Mouse (Mus musculus) kidney, embryonic 14.5 days (tissue): Measurements from ENCODE around the gene Hsd17b14. TPM values are rescaled to one million over a fixed set of nuclear protein-coding genes. Genes with fewer than 3 reads are reported as not detected.
A peak's percentile ranks its signal among the peaks of the same experiment; 100 is the strongest.
"Not testable (repeated sequence)": the region's sequence is repeated elsewhere in the genome, so short reads cannot be mapped to it uniquely, and the experiment has no call there.

Source experiments
- ATAC-seq: fragments of 200-750 bp; cut with Nextera tagmentation; 2 replicates; pipeline ENCODE4 v1.8.0; 2017; ENCODE audit warnings: moderate number of reproducible peaks, mild to moderate bottlenecking, moderate TSS enrichment, moderate library complexity; ENCODE audit not compliant: low FRiP score, low TSS enrichment
- H3K27ac ChIP-seq: fragments of 300-500 bp; sonication (generic); 2 replicates; pipeline ENCODE4 v1.5.1; 2014; ENCODE audit warnings: low read depth, mild to moderate bottlenecking, low read length, moderate library complexity, mixed read lengths
- H3K27me3 ChIP-seq: fragments of 300-500 bp; sonication (generic); 2 replicates; pipeline ENCODE4 v1.6.1; 2014; ENCODE audit warnings: mild to moderate bottlenecking, low read length; ENCODE audit not compliant: control insufficient read depth, insufficient read depth
- H3K36me3 ChIP-seq: fragments of 300-500 bp; sonication (generic); 2 replicates; pipeline ENCODE4 v1.6.1; 2014; ENCODE audit warnings: low read length, mixed read lengths; ENCODE audit not compliant: control insufficient read depth, insufficient read depth
- H3K4me1 ChIP-seq: fragments of 300-500 bp; sonication (generic); 2 replicates; pipeline ENCODE4 v1.6.1; 2014; ENCODE audit warnings: low read length, mixed read lengths; ENCODE audit not compliant: control insufficient read depth, insufficient read depth
- H3K4me2 ChIP-seq: fragments of 300-500 bp; sonication (generic); replicated peaks from 2 replicates; pipeline ENCODE4 v1.6.1; 2014; ENCODE audit warnings: low read depth, mild to moderate bottlenecking, low read length
- H3K4me3 ChIP-seq: fragments of 300-500 bp; sonication (generic); 2 replicates; pipeline ENCODE4 v1.5.1; 2014; ENCODE audit warnings: mild to moderate bottlenecking, low read length
- H3K9ac ChIP-seq: fragments of 300-500 bp; sonication (generic); 2 replicates; pipeline ENCODE4 v1.6.1; 2014; ENCODE audit warnings: low read depth, mild to moderate bottlenecking, low read length, moderate library complexity
- H3K9me3 ChIP-seq: fragments of 300-500 bp; sonication (generic); 2 replicates; pipeline ENCODE4 v1.6.1; 2016; ENCODE audit warnings: low read length; ENCODE audit not compliant: control insufficient read depth
- WGBS: fragments of 180-500 bp; shearing (Covaris S2); extraction: QIAGEN DNeasy Blood & Tissue Kit; methylation state at CpG from one replicate; pipeline ENCODE4 v1.1.7; 2014; 5-methylcytosine and 5-hydroxymethylcytosine counted together
- polyA plus RNA-seq: library from polyadenylated mRNA; unstranded; fragments of >200 nt; fragmentation: Nextera tagmentation; extraction: Ambion mirVana; gene quantifications from 2 replicates; pipeline ENCODE4 v1.2.1, GENCODE M21; 2014

Hsd17b14 gene
- polyA plus RNA-seq, 1 experiment from 2014 or later = 12.8 TPM

DNA sequence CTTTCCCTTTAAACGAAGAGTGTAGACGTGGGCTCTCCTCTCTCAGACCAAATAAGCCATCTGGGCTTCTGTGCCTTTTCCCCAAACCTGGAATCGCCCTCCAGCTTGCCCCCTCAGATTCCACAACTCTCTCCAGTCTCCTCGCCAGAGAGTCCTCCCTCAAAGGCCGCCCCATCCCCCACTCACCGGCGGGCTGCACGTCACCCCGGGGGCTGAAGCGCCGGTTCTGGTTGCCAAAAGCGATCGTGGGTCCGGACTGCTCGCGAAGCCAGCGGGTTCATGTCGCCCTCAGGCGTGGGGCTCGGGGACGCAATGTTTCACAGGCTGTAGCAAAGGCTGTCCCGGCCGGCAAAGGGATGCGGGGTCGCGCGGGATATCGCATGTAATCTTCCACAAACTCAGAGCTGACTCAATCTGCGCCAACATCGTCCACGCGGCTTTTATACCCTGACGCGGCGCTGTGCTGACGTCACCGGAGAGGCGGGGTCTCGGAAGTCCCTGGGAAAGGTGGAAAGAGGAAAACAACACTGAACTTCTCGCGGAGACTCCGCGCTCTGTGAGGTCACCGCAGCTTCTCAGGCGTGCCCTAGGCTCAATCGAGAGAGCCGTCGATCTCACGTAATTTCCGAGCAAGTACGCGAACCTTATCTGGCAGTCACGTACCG lies 28.8 kb upstream of the Hsd17b14 start, which contains the start of the genes Ppp1r15a and Plekha4:
Gene Ppp1r15a (minus strand): TSS at position 460 of the 665 bp plus-strand sequence.
Gene Plekha4 (plus strand): TSS at position 522 of the 665 bp plus-strand sequence.
- peak within 1 kb of the TSS; percentile 89 for H3K27ac ChIP-seq
- peak; percentile 71 for ATAC-seq
- H3K27me3 ChIP-seq = no peaks in the 10 kb centered on the region
- peaks cover 42% of the 10 kb centered on the region for H3K4me1 ChIP-seq
- 0% methylated on average over 54 of the region's 54 CpGs for WGBS
- H3K9me3 ChIP-seq = no peaks in the 10 kb centered on the region
- peak within 1 kb of the TSS; percentile 93 for H3K9ac ChIP-seq
- H3K4me2 ChIP-seq = peak within 1 kb of the TSS; percentile 81
- H3K36me3 ChIP-seq = peaks cover 7% of the 10 kb centered on the region; the same call in 1 of the 2 replicates
- H3K4me3 ChIP-seq = peak within 1 kb of the TSS; percentile 87

DNA sequence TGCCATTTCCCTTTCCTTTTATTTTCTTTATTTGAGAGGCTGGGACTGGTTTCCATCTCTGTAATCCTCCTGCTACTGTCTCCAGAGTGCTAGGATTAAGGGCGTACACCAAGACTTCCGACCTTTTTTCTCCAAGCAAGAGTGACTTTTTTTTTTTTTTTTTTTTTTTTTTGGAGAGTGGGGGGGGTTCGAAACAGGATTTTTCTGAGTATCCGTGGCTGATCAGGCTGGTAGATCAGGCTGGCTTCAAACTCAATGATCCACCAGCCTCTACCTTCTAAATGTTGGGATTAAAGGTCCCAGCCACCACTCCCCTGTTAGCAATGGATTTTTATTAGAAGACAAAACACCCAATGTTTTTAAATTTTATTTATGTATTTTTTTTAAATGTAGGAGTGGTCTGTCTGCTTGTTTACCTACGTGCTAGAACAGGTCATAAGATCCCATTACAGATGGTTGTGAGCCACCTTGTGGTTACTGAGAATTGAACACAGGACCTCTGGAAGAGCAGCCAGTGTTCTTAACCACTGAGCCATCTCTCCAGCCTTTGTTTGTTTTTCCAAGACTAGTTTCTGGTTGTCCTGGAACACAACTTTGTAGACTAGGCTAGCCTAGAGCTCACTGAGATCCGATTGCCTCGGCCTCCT lies 28.1 kb upstream of the Hsd17b14 start:
- ATAC-seq = no peak
- WGBS = 22% methylated on average over 7 of the region's 7 CpGs
- Histone ChIP-seq H3K27me3 (no peaks in the 10 kb centered on the region), H3K4me3 (peak overlapping the region; percentile 87), H3K9me3 (no peaks in the 10 kb centered on the region), H3K4me2 (peak overlapping the region; percentile 81), H3K9ac (peak overlapping the region; percentile 93), H3K27ac (peak overlapping the region; percentile 89), H3K4me1 (peaks cover 44% of the 10 kb centered on the region), H3K36me3 (peaks cover 7% of the 10 kb centered on the region; the same call in 1 of the 2 replicates)

DNA sequence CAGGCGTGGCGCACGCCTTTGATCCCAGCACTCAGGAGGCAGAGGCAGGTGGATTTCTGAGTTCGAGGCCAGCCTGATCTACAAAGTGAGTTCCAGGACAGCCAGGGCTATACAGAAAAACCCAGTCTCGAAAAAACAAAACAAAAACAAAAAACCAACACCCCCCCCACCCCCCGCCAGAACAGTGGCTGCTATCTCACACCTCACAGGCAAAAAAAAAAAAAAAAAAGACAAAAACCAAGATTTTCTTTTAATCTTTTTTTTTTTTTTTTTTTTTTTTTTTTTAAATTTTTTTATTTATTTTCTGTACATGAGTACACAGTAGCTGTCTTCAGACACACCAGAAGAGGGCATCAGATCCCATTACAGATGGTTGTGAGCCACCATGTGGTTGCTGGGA lies 27.5 kb upstream of the Hsd17b14 start:
- 85% methylated on average over 6 of the region's 6 CpGs for WGBS
- Histone ChIP-seq H3K4me1 (peaks cover 44% of the 10 kb centered on the region), H3K27ac (peak overlapping the region; percentile 89)
- H3K27me3 ChIP-seq, H3K4me2 ChIP-seq, ATAC-seq, H3K36me3 ChIP-seq, H3K9me3 ChIP-seq, H3K9ac ChIP-seq, H3K4me3 ChIP-seq: not testable (repeated sequence)

GRCm38 (mm10) chr7:45529461-45529860 lies 25.2 kb upstream of the Hsd17b14 start:
- Histone ChIP-seq H3K4me2 (no peak overlapping the region; the same call in 1 of the 2 replicates), H3K9me3 (no peaks in the 10 kb centered on the region), H3K27ac (peak overlapping the region; percentile 34; the same call in 1 of the 2 replicates), H3K9ac (0 out of 2 replicates have a peak overlapping the region, but pooled peaks have one; percentile 23), H3K4me1 (peaks cover 32% of the 10 kb centered on the region), H3K27me3 (no peaks in the 10 kb centered on the region), H3K36me3 (0 out of 2 replicates have a peak, but pooled peaks cover 2% of the 10 kb centered on the region), H3K4me3 (no peak overlapping the region)
- WGBS = 9% methylated on average over 6 of the region's 6 CpGs
- ATAC-seq = no peak

GRCm38 (mm10) chr7:45530643-45531042 lies 24.1 kb upstream of the Hsd17b14 start:
- H3K27ac ChIP-seq = 0 out of 2 replicates have a peak overlapping the region, but pooled peaks have one; percentile 6
- no peak overlapping the region for H3K9ac ChIP-seq
- peak overlapping the region; percentile 22 for H3K4me2 ChIP-seq
- H3K27me3 ChIP-seq = no peaks in the 10 kb centered on the region
- H3K36me3 ChIP-seq = no peaks in the 10 kb centered on the region
- ATAC-seq = no peak
- peaks cover 23% of the 10 kb centered on the region for H3K4me1 ChIP-seq
- H3K4me3 ChIP-seq = no peak overlapping the region
- WGBS = 59% methylated on average over 2 of the region's 2 CpGs
- no peaks in the 10 kb centered on the region for H3K9me3 ChIP-seq

- Histone ChIP-seq H3K9ac (no peak overlapping the region), H3K4me1 (peaks cover 10% of the 10 kb centered on the region), H3K4me3 (no peak overlapping the region), H3K27me3 (no peaks in the 10 kb centered on the region), H3K27ac (no peak overlapping the region), H3K4me2 (no peak overlapping the region), H3K9me3 (no peaks in the 10 kb centered on the region), H3K36me3 (no peaks in the 10 kb centered on the region)
- no peak for ATAC-seq
- 78% methylated on average over 1 of the region's 1 CpGs for WGBS
These were observed 19.0 kb upstream of the Hsd17b14 start for GRCm38 (mm10) chr7:45535676-45536075.

DNA sequence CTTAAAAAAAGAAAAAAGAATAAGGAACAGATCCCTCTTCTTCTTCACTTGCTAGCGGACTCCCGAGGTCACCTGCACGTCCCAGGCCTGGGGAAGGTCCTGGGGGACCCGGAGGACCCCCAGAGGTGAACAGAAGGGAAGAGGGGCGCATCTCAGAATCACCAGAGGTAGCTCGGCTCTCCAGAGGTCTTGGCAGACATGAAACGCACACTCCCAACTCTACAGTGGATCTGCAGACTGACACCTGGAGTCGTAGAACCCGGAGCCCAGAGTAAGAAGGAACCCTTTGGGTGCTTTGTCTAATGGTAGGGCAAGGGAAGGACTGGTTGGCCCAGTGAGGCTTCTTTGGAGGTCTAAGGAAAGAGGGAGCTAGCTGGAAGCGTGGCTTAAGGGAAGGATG lies 17.1 kb upstream of the Hsd17b14 start:
- H3K9me3 ChIP-seq = no peaks in the 10 kb centered on the region
- no peak for ATAC-seq
- H3K4me2 ChIP-seq = peak overlapping the region; percentile 49
- H3K27me3 ChIP-seq = no peaks in the 10 kb centered on the region
- peaks cover 5% of the 10 kb centered on the region; the same call in 1 of the 2 replicates for H3K4me1 ChIP-seq
- H3K27ac ChIP-seq = no peak overlapping the region
- H3K36me3 ChIP-seq = no peaks in the 10 kb centered on the region
- peak overlapping the region; percentile 40; the same call in 1 of the 2 replicates for H3K9ac ChIP-seq
- H3K4me3 ChIP-seq = peak overlapping the region; percentile 44
- WGBS = 89% methylated on average over 10 of the region's 10 CpGs

DNA sequence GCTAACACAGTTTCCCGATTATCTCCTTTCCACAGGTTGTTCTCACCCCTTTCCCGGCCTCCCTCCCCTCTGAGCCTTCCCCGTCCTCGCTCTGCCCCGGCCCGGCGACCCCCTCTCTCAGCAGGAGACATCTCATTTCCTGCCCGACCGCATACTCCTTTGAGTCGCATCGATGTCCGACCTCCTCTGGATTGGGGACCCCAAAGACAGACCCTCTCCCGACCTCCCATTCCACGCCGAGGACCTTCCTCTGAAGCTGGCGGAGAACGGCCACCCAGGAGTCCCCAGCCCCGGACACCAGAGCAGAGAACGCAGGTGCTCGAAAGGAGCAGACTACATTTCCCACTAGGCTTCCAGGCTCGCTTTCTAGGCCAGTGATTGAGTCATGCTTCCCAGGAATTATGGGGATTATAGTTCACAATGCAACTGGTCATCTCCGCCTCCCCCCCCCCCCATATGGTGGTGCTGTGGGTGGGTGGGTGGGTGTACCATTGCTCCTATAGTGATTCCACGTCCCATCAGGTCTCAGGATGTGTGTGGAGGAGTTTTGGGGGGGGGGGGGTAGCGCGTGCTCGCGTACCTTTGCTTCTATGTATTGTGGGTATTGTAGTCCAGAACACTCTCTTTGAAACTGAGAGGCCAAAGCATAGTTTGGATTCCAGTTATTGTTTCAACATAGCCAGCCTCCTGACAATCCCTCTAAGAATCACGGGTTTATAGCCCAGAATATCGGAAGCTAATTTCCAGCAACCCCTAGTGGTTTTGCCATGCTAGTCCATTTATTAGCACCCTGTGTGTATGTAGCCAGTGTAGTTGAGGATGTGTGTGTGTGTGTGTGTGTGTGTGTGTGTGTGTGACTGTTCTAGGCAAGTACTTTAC lies 16.3 kb upstream of the Hsd17b14 start:
- peaks cover 5% of the 10 kb centered on the region; the same call in 1 of the 2 replicates for H3K4me1 ChIP-seq
- H3K4me2 ChIP-seq = peak overlapping the region; percentile 49
- H3K9ac ChIP-seq = peak overlapping the region; percentile 40
- ATAC-seq = peak; percentile 67
- 3% methylated on average over 29 of the region's 29 CpGs for WGBS
- no peaks in the 10 kb centered on the region for H3K9me3 ChIP-seq
- no peak overlapping the region for H3K27ac ChIP-seq
- peak overlapping the region; percentile 44 for H3K4me3 ChIP-seq
- H3K27me3 ChIP-seq = no peaks in the 10 kb centered on the region
- H3K36me3 ChIP-seq = no peaks in the 10 kb centered on the region
